Mouse (Mus musculus) embryonic facial prominence, embryonic 11.5 days (tissue): ENCODE measurements around the gene Tmem178b. TPM values are rescaled to one million over a fixed set of nuclear protein-coding genes. Genes with fewer than 3 reads are reported as not detected.

Experiments used
- ATAC-seq: fragments of 200-750 bp; cut with Nextera tagmentation; replicated peaks from 2 replicates; pipeline ENCODE4 v1.8.0; 2017; ENCODE audit warnings: low read depth; ENCODE audit not compliant: insufficient number of reproducible peaks, low FRiP score, low TSS enrichment
- DNase-seq: peaks from one replicate; pipeline ENCODE4 v3.0.0-alpha.2; 2015; ENCODE audit warnings: low spot score
- H3K27ac ChIP-seq: fragments of 300-500 bp; sonication (generic); replicated peaks from 2 replicates; pipeline ENCODE4 v1.5.1; 2014; ENCODE audit warnings: mild to moderate bottlenecking, low read depth, low read length, control low read depth
- H3K27me3 ChIP-seq: fragments of 300-500 bp; sonication (generic); 2 replicates; pipeline ENCODE4 v1.6.1; 2014; ENCODE audit warnings: mild to moderate bottlenecking, low read length, moderate library complexity, mixed read lengths; ENCODE audit not compliant: control insufficient read depth, insufficient read depth
- H3K36me3 ChIP-seq: fragments of 300-500 bp; sonication (generic); replicated peaks from 2 replicates; pipeline ENCODE4 v1.6.1; 2014; ENCODE audit warnings: low read depth, mild to moderate bottlenecking, low read length, moderate library complexity, mixed read lengths; ENCODE audit not compliant: control insufficient read depth, insufficient read depth
- H3K4me1 ChIP-seq: fragments of 300-500 bp; sonication (generic); 2 replicates; pipeline ENCODE4 v1.6.1; 2014; ENCODE audit warnings: low read length, mixed read lengths; ENCODE audit not compliant: control insufficient read depth, insufficient read depth
- H3K4me2 ChIP-seq: fragments of 300-500 bp; sonication (generic); 2 replicates; pipeline ENCODE4 v1.6.1; 2014; ENCODE audit warnings: low read depth, mild to moderate bottlenecking, control low read depth, low read length, moderate library complexity
- H3K4me3 ChIP-seq: fragments of 300-500 bp; sonication (generic); 2 replicates; pipeline ENCODE4 v1.5.1; 2014; ENCODE audit warnings: low read depth, low read length, control low read depth
- H3K9ac ChIP-seq: fragments of 300-500 bp; sonication (generic); replicated peaks from 2 replicates; pipeline ENCODE4 v1.6.1; 2014; ENCODE audit warnings: mild to moderate bottlenecking, control low read depth, low read length
- H3K9me3 ChIP-seq: fragments of 300-500 bp; sonication (generic); replicated peaks from 2 replicates; pipeline ENCODE4 v1.6.1; 2016; ENCODE audit warnings: mild to moderate bottlenecking, low read length, inconsistent platforms, mixed read lengths; ENCODE audit not compliant: control insufficient read depth
- WGBS: fragments of 180-500 bp; shearing (Covaris S2); extraction: QIAGEN DNeasy Blood & Tissue Kit; methylation state at CpG from one replicate; pipeline ENCODE4 v1.1.7; 2014; 5-methylcytosine and 5-hydroxymethylcytosine counted together
- polyA plus RNA-seq: library from polyadenylated mRNA; unstranded; fragments of >200 nt; fragmentation: Nextera tagmentation; extraction: Ambion mirVana; gene quantifications from 2 replicates; pipeline ENCODE4 v1.2.1, GENCODE M21; 2014

Tmem178b gene
- polyA plus RNA-seq, 1 experiment from 2014 or later = 1.7 TPM

GRCm38 (mm10) chr6:40062190-40062501, 189.1 kb downstream of the Tmem178b start:
- H3K4me1 ChIP-seq = no peaks in the 10 kb centered on the region
- no peak overlapping the region for H3K4me3 ChIP-seq
- H3K36me3 ChIP-seq = no peaks in the 10 kb centered on the region
- H3K9ac ChIP-seq = no peak overlapping the region
- 88% methylated on average over 7 of the region's 7 CpGs for WGBS
- no peaks in the 10 kb centered on the region for H3K27me3 ChIP-seq
- no peaks in the 10 kb centered on the region for H3K9me3 ChIP-seq
- DNase-seq (no peak), ATAC-seq (no peak)
- no peak overlapping the region for H3K4me2 ChIP-seq
- H3K27ac ChIP-seq = no peak overlapping the region

- no peaks in the 10 kb centered on the region for H3K27me3 ChIP-seq
- H3K4me1 ChIP-seq = no peaks in the 10 kb centered on the region
- ATAC-seq (no peak), DNase-seq (no peak)
- no peak overlapping the region for H3K9ac ChIP-seq
- no peak overlapping the region for H3K4me2 ChIP-seq
- H3K36me3 ChIP-seq = no peaks in the 10 kb centered on the region
- H3K9me3 ChIP-seq = no peaks in the 10 kb centered on the region
- H3K4me3 ChIP-seq = no peak overlapping the region
- 87% methylated on average over 1 of the region's 1 CpGs for WGBS
- no peak overlapping the region for H3K27ac ChIP-seq
Observed at GRCm38 (mm10) chr6:40063438-40063837, 190.4 kb downstream of the Tmem178b start.

GRCm38 (mm10) chr6:40063899-40064298, 190.8 kb downstream of the Tmem178b start:
- 83% methylated on average over 1 of the region's 1 CpGs for WGBS
- ATAC-seq = no peak

GRCm38 (mm10) chr6:40064342-40064741, 191.3 kb downstream of the Tmem178b start:
- Histone ChIP-seq H3K9ac (no peak overlapping the region), H3K27me3 (no peaks in the 10 kb centered on the region), H3K4me1 (no peaks in the 10 kb centered on the region), H3K27ac (no peak overlapping the region), H3K9me3 (no peaks in the 10 kb centered on the region), H3K4me2 (no peak overlapping the region), H3K36me3 (no peaks in the 10 kb centered on the region), H3K4me3 (no peak overlapping the region)
- ATAC-seq (no peak), DNase-seq (no peak)
- WGBS = 89% methylated on average over 2 of the region's 2 CpGs

More at GRCm38 (mm10) chr6:40063899-40064298, 190.8 kb downstream of the Tmem178b start:
- Histone ChIP-seq H3K36me3 (no peaks in the 10 kb centered on the region), H3K4me1 (no peaks in the 10 kb centered on the region), H3K9ac (no peak overlapping the region), H3K27me3 (no peaks in the 10 kb centered on the region), H3K4me2 (no peak overlapping the region), H3K4me3 (no peak overlapping the region), H3K27ac (no peak overlapping the region), H3K9me3 (no peaks in the 10 kb centered on the region)
- no peak for DNase-seq

GRCm38 (mm10) chr6:40068467-40068866, 195.4 kb downstream of the Tmem178b start:
- Histone ChIP-seq H3K36me3 (no peaks in the 10 kb centered on the region), H3K4me2 (no peak overlapping the region), H3K4me3 (no peak overlapping the region), H3K4me1 (no peaks in the 10 kb centered on the region), H3K9me3 (no peaks in the 10 kb centered on the region), H3K27ac (no peak overlapping the region), H3K9ac (no peak overlapping the region), H3K27me3 (no peaks in the 10 kb centered on the region)
- 75% methylated on average over 6 of the region's 6 CpGs for WGBS
- DNase-seq = no peak
- no peak for ATAC-seq

- no peak overlapping the region for H3K4me2 ChIP-seq
- H3K9me3 ChIP-seq = no peaks in the 10 kb centered on the region
- H3K27ac ChIP-seq = no peak overlapping the region
- peak; percentile 56; the same call in 1 of the 2 replicates for ATAC-seq
- H3K36me3 ChIP-seq = no peaks in the 10 kb centered on the region
- H3K9ac ChIP-seq = no peak overlapping the region
- peak; percentile 46 for DNase-seq
- 54% methylated on average over 3 of the region's 3 CpGs for WGBS
- no peak overlapping the region for H3K4me3 ChIP-seq
- H3K27me3 ChIP-seq = no peaks in the 10 kb centered on the region
- H3K4me1 ChIP-seq = no peaks in the 10 kb centered on the region
Observed at GRCm38 (mm10) chr6:40071007-40071406, 197.9 kb downstream of the Tmem178b start.

- H3K27me3 ChIP-seq = no peaks in the 10 kb centered on the region
- ATAC-seq (no peak), DNase-seq (no peak)
- H3K4me3 ChIP-seq = no peak overlapping the region
- H3K36me3 ChIP-seq = no peaks in the 10 kb centered on the region
- H3K9me3 ChIP-seq = no peaks in the 10 kb centered on the region
- 29% methylated on average over 1 of the region's 1 CpGs for WGBS
- H3K9ac ChIP-seq = no peak overlapping the region
- no peak overlapping the region for H3K4me2 ChIP-seq
- no peak overlapping the region for H3K27ac ChIP-seq
- H3K4me1 ChIP-seq = no peaks in the 10 kb centered on the region
Observed at GRCm38 (mm10) chr6:40076089-40076488, 203.0 kb downstream of the Tmem178b start.

- ATAC-seq = no peak
Observed at GRCm38 (mm10) chr6:40076670-40077313, 203.7 kb downstream of the Tmem178b start.

More at GRCm38 (mm10) chr6:40076670-40077313, 203.7 kb downstream of the Tmem178b start:
- no peaks in the 10 kb centered on the region for H3K27me3 ChIP-seq
- no peak overlapping the region for H3K27ac ChIP-seq
- 83% methylated on average over 5 of the region's 5 CpGs for WGBS
- H3K4me2 ChIP-seq = no peak overlapping the region
- no peak overlapping the region for H3K4me3 ChIP-seq
- no peaks in the 10 kb centered on the region for H3K4me1 ChIP-seq
- DNase-seq = no peak
- H3K9ac ChIP-seq = no peak overlapping the region
- H3K36me3 ChIP-seq = no peaks in the 10 kb centered on the region
- H3K9me3 ChIP-seq = no peaks in the 10 kb centered on the region
